Mouse (Mus musculus) kidney, embryonic 15.5 days (tissue): ENCODE results near the gene Ina. TPM values are rescaled to one million over a fixed set of nuclear protein-coding genes. Genes with fewer than 3 reads are reported as not detected.

Source experiments
- ATAC-seq: fragments of 200-750 bp; cut with Nextera tagmentation; replicated peaks from 2 replicates; pipeline ENCODE4 v1.8.0; 2017; ENCODE audit warnings: moderate TSS enrichment; ENCODE audit not compliant: low FRiP score
- H3K27ac ChIP-seq: fragments of 300-500 bp; sonication (generic); 2 replicates; pipeline ENCODE4 v1.5.1; 2015; ENCODE audit warnings: mild to moderate bottlenecking, inconsistent platforms
- H3K27me3 ChIP-seq: fragments of 300-500 bp; sonication (generic); 2 replicates; pipeline ENCODE4 v1.6.1; 2015; ENCODE audit warnings: inconsistent platforms
- H3K36me3 ChIP-seq: fragments of 300-500 bp; sonication (generic); 2 replicates; pipeline ENCODE4 v1.6.1; 2015; ENCODE audit warnings: inconsistent platforms
- H3K4me1 ChIP-seq: fragments of 300-500 bp; sonication (generic); 2 replicates; pipeline ENCODE4 v1.6.1; 2015; ENCODE audit warnings: inconsistent platforms
- H3K4me2 ChIP-seq: fragments of 300-500 bp; sonication (generic); 2 replicates; pipeline ENCODE4 v1.6.1; 2015; ENCODE audit warnings: moderate library complexity, mild to moderate bottlenecking, inconsistent platforms
- H3K4me3 ChIP-seq: fragments of 300-500 bp; sonication (generic); replicated peaks from 2 replicates; pipeline ENCODE4 v1.5.1; 2015; ENCODE audit warnings: mild to moderate bottlenecking, inconsistent platforms
- H3K9ac ChIP-seq: fragments of 300-500 bp; sonication (generic); 2 replicates; pipeline ENCODE4 v1.6.1; 2015; ENCODE audit warnings: mild to moderate bottlenecking, inconsistent platforms
- H3K9me3 ChIP-seq: fragments of 300-500 bp; sonication (generic); replicated peaks from 2 replicates; pipeline ENCODE4 v1.6.1; 2016; ENCODE audit warnings: inconsistent platforms
- WGBS: fragments of 180-500 bp; shearing (Covaris S2); methylation state at CpG from one replicate; pipeline ENCODE4 v1.1.7; 2015; ENCODE audit warnings: mixed read lengths; 5-methylcytosine and 5-hydroxymethylcytosine counted together
- polyA plus RNA-seq: library from polyadenylated mRNA; unstranded; fragments of >200 nt; fragmentation: Nextera tagmentation; extraction: Ambion mirVana; gene quantifications from 2 replicates; pipeline ENCODE4 v1.2.1, GENCODE M21; 2015

Gene Ina
- polyA plus RNA-seq, 1 experiment from 2014 or later = 4.4 TPM

DNA sequence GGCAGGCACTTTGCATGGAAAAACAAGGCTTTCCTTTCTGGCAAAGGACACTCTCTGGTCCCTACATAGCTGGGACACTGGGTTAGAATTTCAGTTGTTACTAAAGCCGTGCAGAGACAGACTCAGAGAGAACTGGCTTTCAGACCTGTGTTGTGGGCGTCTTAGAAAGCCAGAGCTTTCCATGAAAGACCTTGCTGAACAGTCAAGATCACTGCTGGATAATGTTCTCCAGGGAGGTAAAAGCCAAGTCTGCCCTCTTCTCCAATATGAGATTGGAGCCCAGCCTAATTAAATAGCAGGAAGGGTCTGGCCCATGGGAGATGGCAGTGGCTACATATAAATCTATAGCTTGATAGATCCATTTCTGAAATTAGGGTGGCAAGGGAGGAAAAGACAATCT, 3.8 kb downstream of the Ina start:
- WGBS = 24% methylated on average over 2 of the region's 2 CpGs

DNA sequence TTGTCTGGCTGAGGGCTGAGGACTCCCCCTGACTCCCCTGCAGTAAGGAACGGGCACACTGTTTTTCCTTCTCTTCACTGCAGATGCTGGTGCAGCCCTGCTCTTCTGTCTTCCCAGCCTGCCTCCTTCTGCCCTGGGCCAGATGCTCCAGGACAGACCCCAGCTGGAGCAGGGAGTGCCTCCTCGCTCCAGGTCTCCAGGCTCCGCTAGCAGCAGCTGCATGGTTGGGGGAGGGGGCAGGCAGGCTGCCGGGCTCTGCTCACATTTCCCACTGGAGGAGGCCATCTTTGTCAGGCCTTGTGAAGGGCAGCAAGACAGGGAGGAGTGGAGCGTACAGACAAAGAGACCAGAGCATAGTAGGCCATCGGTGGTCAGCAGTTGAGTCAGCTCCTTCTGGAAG, 4.8 kb downstream of the Ina start:
- Histone ChIP-seq H3K36me3 (no peaks in the 10 kb centered on the region), H3K27ac (no peak overlapping the region), H3K9me3 (no peaks in the 10 kb centered on the region), H3K4me2 (no peak overlapping the region), H3K9ac (no peak overlapping the region), H3K4me1 (peaks cover 20% of the 10 kb centered on the region), H3K27me3 (peaks cover 48% of the 10 kb centered on the region), H3K4me3 (no peak overlapping the region)
- WGBS = 18% methylated on average over 6 of the region's 6 CpGs
- no peak for ATAC-seq

More for the DNA sequence above, 3.8 kb downstream of the Ina start:
- Histone ChIP-seq H3K4me1 (peaks cover 25% of the 10 kb centered on the region), H3K4me2 (no peak overlapping the region), H3K27me3 (peaks cover 58% of the 10 kb centered on the region), H3K27ac (no peak overlapping the region), H3K9ac (no peak overlapping the region), H3K36me3 (no peaks in the 10 kb centered on the region), H3K4me3 (no peak overlapping the region), H3K9me3 (no peaks in the 10 kb centered on the region)
- no peak for ATAC-seq

DNA sequence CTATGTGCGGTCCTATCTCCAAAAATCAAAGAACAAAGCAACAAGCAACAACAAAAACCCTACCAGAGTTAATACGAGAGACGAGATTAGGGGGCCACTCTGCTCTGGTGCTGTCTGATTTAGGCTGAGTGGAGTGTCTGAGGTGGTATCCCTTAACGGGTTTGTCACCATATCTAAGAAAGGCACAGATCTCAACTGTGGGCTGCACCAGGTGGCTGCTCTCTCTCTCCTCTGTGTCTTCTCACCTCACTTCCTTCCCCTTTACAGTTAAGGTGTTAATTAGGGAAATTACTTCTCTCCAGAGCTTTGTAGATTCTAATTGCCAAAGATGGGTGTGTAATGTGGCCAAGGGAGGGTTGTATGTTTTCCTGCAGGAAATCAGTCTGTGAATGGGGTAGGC, 8.2 kb downstream of the Ina start:
- no peak overlapping the region for H3K4me3 ChIP-seq
- H3K36me3 ChIP-seq = no peaks in the 10 kb centered on the region
- ATAC-seq = no peak
- no peak overlapping the region for H3K27ac ChIP-seq
- H3K9me3 ChIP-seq = no peaks in the 10 kb centered on the region
- 77% methylated on average over 4 of the region's 4 CpGs for WGBS
- peaks cover 19% of the 10 kb centered on the region for H3K27me3 ChIP-seq
- no peak overlapping the region for H3K9ac ChIP-seq
- H3K4me2 ChIP-seq = no peak overlapping the region
- no peaks in the 10 kb centered on the region for H3K4me1 ChIP-seq

DNA sequence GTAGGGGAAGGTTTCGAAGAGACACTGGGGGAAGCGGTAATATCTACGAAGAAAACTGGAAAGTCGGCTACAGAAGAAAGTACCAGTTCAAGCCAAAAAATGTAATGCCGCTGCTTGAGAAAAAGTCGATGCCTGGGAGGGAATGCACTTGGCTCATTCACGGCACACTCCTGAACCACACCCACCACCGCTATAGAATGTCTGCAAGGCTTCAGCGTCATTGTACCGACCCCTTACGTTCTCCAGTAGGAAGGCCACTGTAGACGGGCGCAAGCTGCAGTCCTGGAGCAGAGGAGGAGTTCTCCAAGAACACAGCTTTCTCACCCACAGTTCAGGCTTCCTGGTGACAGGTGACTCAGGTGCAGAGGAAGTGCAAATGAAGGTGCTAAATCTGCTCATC, 9.0 kb downstream of the Ina start:
- H3K4me2 ChIP-seq = no peak overlapping the region
- H3K27ac ChIP-seq = no peak overlapping the region
- H3K4me1 ChIP-seq = no peaks in the 10 kb centered on the region
- no peak overlapping the region for H3K4me3 ChIP-seq
- peaks cover 10% of the 10 kb centered on the region for H3K27me3 ChIP-seq
- no peak overlapping the region for H3K9ac ChIP-seq
- H3K36me3 ChIP-seq = no peaks in the 10 kb centered on the region
- no peak for ATAC-seq
- WGBS = 85% methylated on average over 13 of the region's 13 CpGs
- H3K9me3 ChIP-seq = no peaks in the 10 kb centered on the region

DNA sequence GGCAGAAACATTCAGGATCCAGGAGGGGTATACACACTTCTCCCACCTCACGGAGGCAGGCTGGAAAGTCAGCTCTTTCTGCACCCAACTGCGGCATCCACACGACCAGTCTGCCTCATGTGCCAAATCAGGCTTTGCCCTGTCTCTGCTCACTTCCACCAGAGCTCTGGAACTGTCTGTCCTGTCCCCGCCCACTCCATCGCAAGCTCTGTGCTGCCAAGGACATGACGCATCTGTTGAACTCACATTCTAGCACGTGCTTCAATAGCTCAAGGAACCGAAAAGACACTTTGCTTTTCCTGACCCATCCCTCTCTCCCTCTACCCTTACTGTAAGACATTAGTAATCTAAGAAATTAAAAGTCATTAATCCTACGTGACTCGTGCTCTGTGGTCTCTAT, 10.5 kb downstream of the Ina start:
- Histone ChIP-seq H3K9ac (no peak overlapping the region), H3K9me3 (no peaks in the 10 kb centered on the region), H3K4me3 (no peak overlapping the region), H3K27ac (no peak overlapping the region), H3K36me3 (no peaks in the 10 kb centered on the region), H3K4me1 (no peaks in the 10 kb centered on the region), H3K4me2 (no peak overlapping the region), H3K27me3 (0 out of 2 replicates have a peak, but pooled peaks cover under 1% of the 10 kb centered on the region)
- WGBS = 76% methylated on average over 10 of the region's 10 CpGs
- no peak for ATAC-seq

DNA sequence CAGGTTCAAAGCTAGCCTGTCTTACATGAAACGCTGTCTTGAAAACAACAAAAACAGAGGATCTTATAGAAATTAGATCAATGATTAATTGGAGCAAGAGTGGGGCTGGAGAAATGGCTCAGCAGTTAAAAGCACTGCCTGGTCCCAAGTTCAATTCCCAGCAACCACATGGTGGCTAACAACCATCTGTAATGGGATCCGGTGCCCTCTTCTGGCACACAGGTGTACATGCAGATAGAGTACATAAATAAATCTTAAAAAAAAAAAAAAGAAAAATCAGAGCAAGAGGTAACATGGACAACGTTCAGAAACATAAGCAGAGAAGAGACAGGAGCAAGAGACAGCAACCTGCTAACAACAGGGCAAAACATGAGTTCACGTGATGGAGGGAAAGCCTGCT, 12.0 kb downstream of the Ina start:
- ATAC-seq = no peak
- H3K4me1 ChIP-seq = no peaks in the 10 kb centered on the region
- H3K4me3 ChIP-seq = no peak overlapping the region

DNA sequence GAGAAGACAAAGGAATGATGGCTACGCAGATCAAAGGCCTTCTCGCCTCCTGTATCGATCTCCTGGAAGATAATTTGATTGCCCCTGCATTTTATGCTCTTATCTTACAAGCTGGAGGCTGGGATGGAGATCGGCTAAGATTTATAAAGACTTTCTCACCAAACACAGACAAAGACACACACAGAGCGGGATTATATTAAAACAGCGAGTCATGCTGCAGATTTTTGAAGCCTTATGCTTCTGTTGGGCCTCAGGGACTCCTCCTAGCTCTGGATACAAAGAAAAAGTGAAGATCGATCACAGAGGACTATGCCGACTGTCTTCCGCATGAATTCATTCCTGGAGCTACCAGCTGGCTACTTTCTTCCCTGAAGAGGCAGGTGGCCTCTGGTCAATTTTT, 15.3 kb downstream of the Ina start:
- H3K27ac ChIP-seq = no peak overlapping the region
- 68% methylated on average over 9 of the region's 9 CpGs for WGBS
- H3K36me3 ChIP-seq = peaks cover 26% of the 10 kb centered on the region
- H3K4me2 ChIP-seq = no peak overlapping the region
- no peak for ATAC-seq
- H3K9me3 ChIP-seq = no peaks in the 10 kb centered on the region
- no peaks in the 10 kb centered on the region for H3K4me1 ChIP-seq
- H3K9ac ChIP-seq = no peak overlapping the region
- no peak overlapping the region for H3K4me3 ChIP-seq
- no peaks in the 10 kb centered on the region for H3K27me3 ChIP-seq

More for the DNA sequence above, 12.0 kb downstream of the Ina start:
- Histone ChIP-seq H3K27me3 (no peaks in the 10 kb centered on the region), H3K9me3 (no peaks in the 10 kb centered on the region), H3K4me2 (no peak overlapping the region), H3K27ac (no peak overlapping the region), H3K36me3 (no peaks in the 10 kb centered on the region), H3K9ac (no peak overlapping the region)
- 86% methylated on average over 4 of the region's 4 CpGs for WGBS

DNA sequence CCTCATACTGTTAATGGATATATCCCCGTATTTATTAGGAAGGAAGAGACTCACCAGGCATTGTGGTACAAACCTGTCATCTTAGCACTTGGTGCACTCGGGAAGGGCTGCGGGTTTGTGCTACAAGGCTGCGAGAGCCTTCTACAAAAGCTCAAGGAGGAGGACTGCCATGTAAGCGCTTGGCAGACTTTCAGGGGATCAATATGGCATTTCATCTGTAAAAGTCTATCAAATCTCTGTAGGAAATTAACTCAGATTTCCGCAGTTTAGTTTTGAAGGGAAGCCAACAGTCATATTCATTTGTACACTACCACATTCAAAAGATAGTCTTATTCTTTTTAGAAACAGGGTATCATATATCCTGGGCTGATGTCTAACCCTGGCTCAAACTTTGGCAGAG, 17.3 kb downstream of the Ina start:
- Histone ChIP-seq H3K36me3 (peaks cover 43% of the 10 kb centered on the region), H3K9me3 (no peaks in the 10 kb centered on the region), H3K27ac (no peak overlapping the region), H3K27me3 (no peaks in the 10 kb centered on the region), H3K4me2 (no peak overlapping the region), H3K9ac (no peak overlapping the region), H3K4me3 (no peak overlapping the region), H3K4me1 (no peaks in the 10 kb centered on the region)
- 89% methylated on average over 6 of the region's 6 CpGs for WGBS
- no peak for ATAC-seq

DNA sequence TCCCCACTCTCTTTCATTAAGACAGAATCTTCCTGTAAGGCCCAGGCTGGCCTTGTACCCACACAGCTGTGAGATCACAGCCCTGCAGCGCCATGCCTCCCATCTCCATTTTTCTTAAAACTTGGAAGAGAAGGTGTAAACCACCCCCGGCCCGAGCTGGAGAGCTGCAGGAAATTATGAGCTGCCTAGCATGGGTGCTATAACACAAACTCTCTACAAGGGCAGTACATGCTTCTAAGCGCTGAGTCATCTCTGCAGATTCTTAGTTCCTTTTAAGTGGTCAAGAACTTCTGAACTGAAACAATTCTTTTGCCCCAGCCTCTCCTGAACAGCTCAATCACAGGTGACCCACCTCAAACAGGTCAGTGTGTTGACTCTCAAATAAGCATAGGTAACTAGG, 20.4 kb downstream of the Ina start:
- Histone ChIP-seq H3K4me1 (no peaks in the 10 kb centered on the region), H3K36me3 (peaks cover 71% of the 10 kb centered on the region), H3K9ac (no peak overlapping the region), H3K27ac (no peak overlapping the region), H3K27me3 (no peaks in the 10 kb centered on the region), H3K4me3 (no peak overlapping the region), H3K4me2 (no peak overlapping the region), H3K9me3 (no peaks in the 10 kb centered on the region)
- ATAC-seq = no peak
- WGBS = 89% methylated on average over 4 of the region's 4 CpGs

DNA sequence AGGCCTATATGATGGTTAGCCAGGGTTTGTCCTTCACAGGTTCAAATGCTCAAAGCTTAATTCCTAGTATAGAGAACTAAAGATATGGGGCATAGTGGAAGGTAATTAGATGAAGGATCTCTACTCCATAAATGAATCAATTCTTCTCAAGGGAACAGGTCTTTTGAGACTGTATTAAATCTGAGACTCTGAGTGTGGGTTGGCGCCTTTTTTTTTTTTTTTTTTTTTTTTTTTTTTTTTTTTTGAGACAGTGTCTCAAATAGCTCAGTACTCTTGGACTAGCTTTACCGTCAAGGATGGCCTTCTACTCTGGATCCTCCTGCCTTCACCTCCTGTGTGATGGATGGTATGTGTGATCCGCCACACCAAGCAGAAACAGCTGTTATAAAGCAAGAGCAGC, 22.1 kb downstream of the Ina start:
- Histone ChIP-seq H3K36me3 (peaks cover 86% of the 10 kb centered on the region), H3K4me3 (no peak overlapping the region), H3K4me1 (no peaks in the 10 kb centered on the region), H3K27me3 (no peaks in the 10 kb centered on the region), H3K9ac (no peak overlapping the region), H3K9me3 (no peaks in the 10 kb centered on the region), H3K4me2 (no peak overlapping the region), H3K27ac (no peak overlapping the region)
- no peak for ATAC-seq
- 76% methylated on average over 3 of the region's 3 CpGs for WGBS

DNA sequence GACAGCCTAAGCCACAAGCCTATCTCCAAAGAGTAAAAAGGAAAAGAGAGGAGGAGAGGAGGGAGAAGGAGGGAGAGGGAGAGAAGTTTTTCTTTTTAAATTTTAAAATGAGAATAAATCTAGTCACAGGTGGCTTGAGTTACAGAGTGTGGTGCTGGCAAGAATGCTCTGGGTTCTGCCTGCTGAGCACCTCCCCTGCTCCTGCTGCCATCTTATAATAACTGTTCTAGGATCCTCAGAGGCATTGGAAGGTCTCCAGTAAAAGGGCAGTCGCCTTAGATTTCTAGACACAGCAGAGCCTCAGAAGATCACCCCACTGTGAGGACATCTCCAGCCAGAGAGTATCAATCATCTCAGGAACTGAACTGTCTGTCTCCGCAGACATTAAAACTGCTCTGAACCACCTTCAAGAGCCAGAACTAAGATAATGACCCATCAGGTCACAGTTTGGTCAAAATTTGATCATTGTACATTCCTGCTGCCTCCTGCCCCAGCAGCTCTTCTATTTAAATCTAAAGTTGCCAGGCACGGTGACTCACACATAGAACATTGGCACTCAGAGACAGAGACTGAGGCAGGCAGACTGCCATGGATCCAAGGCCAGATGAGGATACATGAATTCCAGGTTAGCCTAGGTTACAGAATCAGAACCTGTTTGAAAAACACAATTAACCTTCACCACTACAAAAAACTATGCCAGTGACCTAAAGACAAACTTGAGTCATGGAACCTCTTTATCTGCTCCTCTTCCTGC, 26.4 kb downstream of the Ina start:
- peaks cover 76% of the 10 kb centered on the region for H3K36me3 ChIP-seq
- H3K9ac ChIP-seq = no peak overlapping the region
- no peak overlapping the region for H3K27ac ChIP-seq
- H3K27me3 ChIP-seq = no peaks in the 10 kb centered on the region
- H3K9me3 ChIP-seq = no peaks in the 10 kb centered on the region
- no peak overlapping the region for H3K4me3 ChIP-seq
- WGBS = 89% methylated on average over 3 of the region's 3 CpGs
- no peak for ATAC-seq
- H3K4me1 ChIP-seq = no peaks in the 10 kb centered on the region
- no peak overlapping the region for H3K4me2 ChIP-seq

DNA sequence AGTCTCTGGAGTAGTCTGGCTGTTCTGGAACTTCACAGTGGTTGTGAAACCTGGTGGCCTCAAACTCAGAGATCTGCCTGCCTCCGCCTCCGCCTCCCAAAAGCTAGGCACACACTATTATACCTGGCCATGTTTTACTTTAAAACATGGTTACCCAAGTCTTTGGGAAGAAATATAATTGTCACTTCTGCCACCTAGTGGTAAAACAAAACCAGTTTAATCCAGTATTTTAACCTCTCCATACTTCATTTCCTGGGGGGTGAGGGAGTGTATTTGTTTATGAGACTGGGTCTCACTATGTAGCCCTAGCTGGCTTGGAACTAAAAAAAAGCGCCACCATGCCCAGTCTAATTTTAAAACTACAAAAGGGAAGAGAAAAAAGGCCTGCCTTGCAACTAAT, 29.1 kb downstream of the Ina start:
- WGBS = 84% methylated on average over 3 of the region's 3 CpGs
- no peaks in the 10 kb centered on the region for H3K27me3 ChIP-seq
- H3K4me2 ChIP-seq = no peak overlapping the region
- ATAC-seq = no peak
- H3K27ac ChIP-seq = no peak overlapping the region
- peaks cover 76% of the 10 kb centered on the region for H3K36me3 ChIP-seq
- H3K9me3 ChIP-seq = no peaks in the 10 kb centered on the region
- H3K4me3 ChIP-seq = no peak overlapping the region
- no peak overlapping the region for H3K9ac ChIP-seq
- 0 out of 2 replicates have a peak, but pooled peaks cover 4% of the 10 kb centered on the region for H3K4me1 ChIP-seq

DNA sequence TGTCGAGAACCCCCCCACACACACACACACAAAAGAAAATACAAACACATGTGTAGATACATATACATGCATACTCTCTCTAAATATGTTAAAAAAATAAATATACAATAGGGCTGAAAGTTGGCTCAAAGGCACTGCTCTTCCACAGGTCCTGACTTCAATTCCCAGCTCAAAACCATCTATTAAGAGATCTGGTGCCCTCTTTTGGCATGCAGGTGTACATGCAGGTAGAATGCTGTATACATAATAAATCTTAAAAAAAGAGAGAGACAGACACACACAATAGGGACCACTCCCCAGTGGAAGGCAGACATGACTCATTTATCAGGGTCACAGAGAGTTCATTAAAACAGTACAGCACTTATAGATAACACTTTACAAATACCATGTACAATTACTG, 31.8 kb downstream of the Ina start:
- Histone ChIP-seq H3K4me2 (no peak overlapping the region), H3K27ac (no peak overlapping the region), H3K9ac (no peak overlapping the region), H3K4me1 (peaks cover 20% of the 10 kb centered on the region), H3K9me3 (no peaks in the 10 kb centered on the region), H3K36me3 (peaks cover 52% of the 10 kb centered on the region), H3K4me3 (no peak overlapping the region), H3K27me3 (no peaks in the 10 kb centered on the region)
- ATAC-seq = no peak
- 93% methylated on average over 1 of the region's 1 CpGs for WGBS
